Mouse (Mus musculus) embryo, embryonic 9.5 days (tissue): ENCODE data around the gene Arsa.
A peak's percentile ranks its signal among the peaks of the same experiment; 100 is the strongest.

ENCODE experiments used
- DNase-seq: peaks from one replicate; pipeline ENCODE4 v3.0.0-alpha.2; 2017; ENCODE audit errors: extremely low spot score

The Arsa gene

GRCm38 (mm10) chr15:89494970-89495369 is 17.7 kb upstream of the Arsa start:
- no peak for DNase-seq

GRCm38 (mm10) chr15:89488611-89489117 is 11.4 kb upstream of the Arsa start:
- DNase-seq = no peak

GRCm38 (mm10) chr15:89488182-89488581 is 11.0 kb upstream of the Arsa start:
- DNase-seq = no peak

- no peak for DNase-seq
These were observed 3.4 kb upstream of the Arsa start for GRCm38 (mm10) chr15:89480584-89480983.

- DNase-seq = no peak
These were observed 1.4 kb upstream of the Arsa start for GRCm38 (mm10) chr15:89478622-89479021.

GRCm38 (mm10) chr15:89477806-89478205 is 581 bp upstream of the Arsa start:
- no peak for DNase-seq

- DNase-seq = no peak
These were observed 780 bp downstream of the Arsa start for GRCm38 (mm10) chr15:89476475-89476815.

GRCm38 (mm10) chr15:89475611-89476474 is 1.4 kb downstream of the Arsa start:
- DNase-seq = peak; percentile 92

- no peak for DNase-seq
These were observed 2.0 kb downstream of the Arsa start for GRCm38 (mm10) chr15:89475293-89475600.

GRCm38 (mm10) chr15:89474596-89475292 is 2.5 kb downstream of the Arsa start:
- DNase-seq = no peak

- no peak for DNase-seq
These were observed 3.3 kb downstream of the Arsa start for GRCm38 (mm10) chr15:89473921-89474320.

- DNase-seq = no peak
These were observed 3.9 kb downstream of the Arsa start for GRCm38 (mm10) chr15:89473370-89473769.

- no peak for DNase-seq
These were observed 5.7 kb downstream of the Arsa start for GRCm38 (mm10) chr15:89471476-89471875.

- DNase-seq = no peak
These were observed 8.6 kb downstream of the Arsa start for GRCm38 (mm10) chr15:89468577-89468976.

- no peak for DNase-seq
These were observed 12.2 kb downstream of the Arsa start for GRCm38 (mm10) chr15:89465052-89465451.

- DNase-seq = no peak
These were observed 13.6 kb downstream of the Arsa start for GRCm38 (mm10) chr15:89463334-89464235.

GRCm38 (mm10) chr15:89462176-89462575 is 15.0 kb downstream of the Arsa start:
- no peak for DNase-seq

- no peak for DNase-seq
These were observed 15.9 kb downstream of the Arsa start for GRCm38 (mm10) chr15:89461321-89461720.

- no peak for DNase-seq
These were observed 16.9 kb downstream of the Arsa start for GRCm38 (mm10) chr15:89460298-89460697.

- DNase-seq = no peak
These were observed 17.4 kb downstream of the Arsa start for GRCm38 (mm10) chr15:89459821-89460220.

GRCm38 (mm10) chr15:89458942-89459341 is 18.3 kb downstream of the Arsa start:
- no peak for DNase-seq

- DNase-seq = no peak
These were observed 21.6 kb downstream of the Arsa start for GRCm38 (mm10) chr15:89455642-89456041.
